Mouse (Mus musculus) CH12.LX (cell line): ENCODE measurements around the gene Phrf1. TPM values are rescaled to one million over a fixed set of nuclear protein-coding genes. Genes with fewer than 3 reads are reported as not detected.

Source experiments
- DNase-seq: peaks from one replicate; pipeline ENCODE4 v3.0.0-alpha.2; 2013; ENCODE audit errors: extremely low read depth
- H3K27ac ChIP-seq: 2 replicates; pipeline ENCODE4 v1.5.1; 2012; ENCODE audit warnings: low read depth, mild to moderate bottlenecking, control low read depth, moderate library complexity; ENCODE audit not compliant: insufficient read depth
- H3K27me3 ChIP-seq: replicated peaks from 2 replicates; pipeline ENCODE3; 2012; ENCODE audit warnings: inconsistent platforms
- H3K36me3 ChIP-seq, 2 experiments: replicated peaks in 1 of 2; 2 replicates each; pipeline versions ENCODE3 to v1.6.1; 2012; ENCODE audit warnings: inconsistent platforms in 1 of 2, low read length in 1 of 2, mild to moderate bottlenecking in 1 of 2, mixed read lengths in 1 of 2, moderate library complexity in 1 of 2; ENCODE audit not compliant: control insufficient read depth in 1 of 2, insufficient read depth in 1 of 2
- H3K4me1 ChIP-seq, 2 experiments: 2 replicates each; pipeline ENCODE4 v1.6.1; 2012; ENCODE audit warnings: inconsistent platforms in 1 of 2, moderate library complexity in 1 of 2; ENCODE audit not compliant: insufficient read depth in 2 of 2, control insufficient read depth in 1 of 2
- H3K4me2 ChIP-seq: 2 replicates; pipeline ENCODE4 v1.6.1; 2012; ENCODE audit warnings: low read depth, mild to moderate bottlenecking, control low read depth; ENCODE audit not compliant: poor library complexity, insufficient read depth, severe bottlenecking
- H3K4me3 ChIP-seq, 3 experiments: fragments of 150-350 bp in 1 of 3; sonication (generic) in 1 of 3; replicated peaks in 1 of 3; 2 replicates each; pipeline versions ENCODE3 to v1.5.1; 2011 to 2012; ENCODE audit warnings: low read depth in 2 of 3, low read length in 2 of 3, mild to moderate bottlenecking in 2 of 3, moderate library complexity in 2 of 3, control low read depth in 1 of 3, improper control_type of control experiment in 1 of 3, inconsistent platforms in 1 of 3, mixed read lengths in 1 of 3; ENCODE audit not compliant: poor library complexity in 1 of 3
- H3K79me2 ChIP-seq: replicated peaks from 2 replicates; pipeline ENCODE4 v1.6.1; 2012; ENCODE audit warnings: mild to moderate bottlenecking, moderate library complexity; ENCODE audit not compliant: control insufficient read depth, poor library complexity, insufficient read depth, severe bottlenecking; ENCODE audit errors: extremely low read depth
- H3K9ac ChIP-seq: 2 replicates; pipeline ENCODE4 v1.6.1; 2012; ENCODE audit warnings: low read depth, mild to moderate bottlenecking, control low read depth, moderate library complexity; ENCODE audit not compliant: insufficient read depth
- H3K9me3 ChIP-seq: replicated peaks from 2 replicates; pipeline ENCODE3; 2012; ENCODE audit warnings: low read length, inconsistent platforms, mixed read lengths
- BHLHE40 ChIP-seq: IDR thresholded peaks from 2 replicates; pipeline ENCODE4 v1.6.1; 2011; ENCODE audit warnings: mild to moderate bottlenecking, low read depth, low read length, improper control_type of control experiment
- CHD1 ChIP-seq: IDR thresholded peaks from 2 replicates; pipeline ENCODE4 v1.6.1; 2012; ENCODE audit warnings: low read depth, low read length, improper control_type of control experiment, inconsistent platforms
- E2F4 ChIP-seq: IDR thresholded peaks from 2 replicates; pipeline ENCODE4 v1.6.1; 2011; ENCODE audit warnings: low read depth, low read length, improper control_type of control experiment; ENCODE audit not compliant: insufficient replicate concordance
- ETS1 ChIP-seq: conservative IDR thresholded peaks from 2 replicates; pipeline ENCODE4 v1.6.1; 2012; ENCODE audit warnings: low read depth, mild to moderate bottlenecking, inconsistent platforms, low read length, improper control_type of control experiment, moderate library complexity
- HCFC1 ChIP-seq: IDR thresholded peaks from 2 replicates; pipeline ENCODE4 v1.6.1; 2012; ENCODE audit warnings: low read depth, mild to moderate bottlenecking, inconsistent platforms, low read length, improper control_type of control experiment
- JUN ChIP-seq: IDR thresholded peaks from 2 replicates; pipeline ENCODE4 v1.6.1; 2011; ENCODE audit warnings: low read depth, mild to moderate bottlenecking, low read length, improper control_type of control experiment, moderate library complexity; ENCODE audit not compliant: insufficient read depth
- JUND ChIP-seq: conservative IDR thresholded peaks from 2 replicates; pipeline ENCODE4 v1.6.1; 2011; ENCODE audit warnings: low read depth, low read length, improper control_type of control experiment
- KAT2A ChIP-seq: IDR thresholded peaks from 2 replicates; pipeline ENCODE4 v1.6.1; 2012; ENCODE audit warnings: low read length, improper control_type of control experiment, inconsistent platforms; ENCODE audit not compliant: insufficient replicate concordance
- MAZ ChIP-seq: IDR thresholded peaks from 2 replicates; pipeline ENCODE4 v1.6.1; 2012; ENCODE audit warnings: low read depth, mild to moderate bottlenecking, inconsistent platforms, low read length, improper control_type of control experiment, moderate library complexity
- MEF2A ChIP-seq: IDR thresholded peaks from 2 replicates; pipeline ENCODE4 v1.6.1; 2014; ENCODE audit warnings: low read depth, mild to moderate bottlenecking, inconsistent platforms, low read length, improper control_type of control experiment, borderline replicate concordance
- MXI1 ChIP-seq: IDR thresholded peaks from 2 replicates; pipeline ENCODE4 v1.6.1; 2011; ENCODE audit warnings: mild to moderate bottlenecking, low read depth, low read length, improper control_type of control experiment
- MYC ChIP-seq: IDR thresholded peaks from 2 replicates; pipeline ENCODE4 v1.6.1; 2011; ENCODE audit warnings: low read depth, mild to moderate bottlenecking, improper control_type of control experiment, low read length
- NRF1 ChIP-seq: IDR thresholded peaks from 2 replicates; pipeline ENCODE4 v1.6.1; 2014; ENCODE audit warnings: low read depth, mild to moderate bottlenecking, inconsistent platforms, low read length, improper control_type of control experiment, moderate library complexity
- PAX5 ChIP-seq: IDR thresholded peaks from 2 replicates; pipeline ENCODE4 v1.6.1; 2012; ENCODE audit warnings: low read length, inconsistent platforms, mixed read lengths
- POLR2AphosphoS2 ChIP-seq: IDR thresholded peaks from 2 replicates; pipeline ENCODE4 v1.6.1; 2011; ENCODE audit warnings: low read depth, low read length, improper control_type of control experiment
- TBP ChIP-seq: conservative IDR thresholded peaks from 2 replicates; pipeline ENCODE4 v1.6.1; 2011; ENCODE audit warnings: low read depth, low read length, improper control_type of control experiment
- TCF12 ChIP-seq: IDR thresholded peaks from 2 replicates; pipeline ENCODE4 v1.6.1; 2014; ENCODE audit warnings: low read depth, mild to moderate bottlenecking, inconsistent platforms, low read length, improper control_type of control experiment
- ZMIZ1 ChIP-seq: IDR thresholded peaks from 2 replicates; pipeline ENCODE4 v1.6.1; 2012; ENCODE audit warnings: low read depth, mild to moderate bottlenecking, inconsistent platforms, low read length, improper control_type of control experiment
- dilution Hi-C: fragments of 300-500 bp; cut with MboI; formaldehyde crosslinking; loops from 2 replicates; pipeline ENCODE4 v1.14.3; 2020; ENCODE audit warnings: low sequenced_read_pairs; ENCODE audit not compliant: extremely low pct_unique_long_range_greater_than_20kb, extremely low pct_ligation_motif_present
- in situ Hi-C: fragments of 300-500 bp; cut with MboI; formaldehyde crosslinking; loops from 3 replicates; pipeline ENCODE4 v1.14.3; 2019; ENCODE audit warnings: low sequenced_read_pairs, low pct_ligation_motif_present, low pct_unique_long_range_greater_than_20kb, mixed read lengths
- polyA plus RNA-seq: library from polyadenylated mRNA; unstranded; fragments of >175 nt; gene quantifications from 2 replicates; pipeline ENCODE4 v1.2.1, GENCODE M21; 2012; ENCODE audit warnings: low read depth; ENCODE audit not compliant: insufficient read length
- total RNA-seq, 2 experiments: library from RNA; depleted of rRNA; stranded (reverse); fragments of 300-350 nt in 1 of 2; fragments of >200 nt in 1 of 2; gene quantifications; 2 replicates each; pipeline ENCODE4 v1.2.3; 2012 to 2014

Gene Phrf1
- total and polyA plus RNA-seq, 3 experiments, result 22.4 to 59.2 (median 52.5) TPM

- Histone ChIP-seq H3K79me2 (no peaks in the 10 kb centered on the region), H3K27ac (no peak overlapping the region), H3K4me2 (no peak overlapping the region), H3K9ac (no peak overlapping the region), H3K27me3 (peaks cover 44% of the 10 kb centered on the region), H3K4me3 (no peak overlapping the region), H3K4me1 (0 out of 4 replicates have a peak, but pooled peaks cover 0 to under 1% of the 10 kb centered on the region in 2 experiments), H3K36me3 (no peaks in the 10 kb centered on the region), H3K9me3 (no peaks in the 10 kb centered on the region)
- dilution Hi-C loops (no loop called here), in situ Hi-C loops (no loop called here)
- TF ChIP-seq TBP, result no peak
- TF ChIP-seq TCF12, result no peak
- TF ChIP-seq PAX5, result no peak
- TF ChIP-seq JUND, result no peak
- no peak for TF ChIP-seq ZMIZ1
- no peak for TF ChIP-seq KAT2A
- no peak for DNase-seq
Measured at GRCm38 (mm10) chr7:141209526-141209925, 19.1 kb upstream of the Phrf1 start.

- Histone ChIP-seq H3K27ac (no peak overlapping the region), H3K9me3 (no peaks in the 10 kb centered on the region), H3K36me3 (no peaks in the 10 kb centered on the region), H3K4me1 (peaks cover 3 to 5% of the 10 kb centered on the region in 2 experiments), H3K9ac (no peak overlapping the region), H3K4me2 (no peak overlapping the region), H3K4me3 (no peak overlapping the region), H3K79me2 (no peaks in the 10 kb centered on the region), H3K27me3 (peaks cover 44% of the 10 kb centered on the region)
- dilution Hi-C loops, result no loop called here
- in situ Hi-C loops, result no loop called here
- TF ChIP-seq CHD1 (no peak), TCF12 (no peak), E2F4 (no peak), MAZ (no peak), ETS1 (no peak), JUND (no peak), HCFC1 (no peak)
- no peak for DNase-seq
Measured at GRCm38 (mm10) chr7:141210137-141210536, 18.4 kb upstream of the Phrf1 start.

GRCm38 (mm10) chr7:141210606-141211131 lies 17.9 kb upstream of the Phrf1 start:
- Histone ChIP-seq H3K4me3 (no peak overlapping the region), H3K9ac (no peak overlapping the region), H3K79me2 (no peaks in the 10 kb centered on the region), H3K9me3 (no peaks in the 10 kb centered on the region), H3K27ac (no peak overlapping the region), H3K4me2 (no peak overlapping the region), H3K27me3 (peaks cover 42% of the 10 kb centered on the region), H3K36me3 (no peaks in the 10 kb centered on the region), H3K4me1 (peaks cover 4 to 6% of the 10 kb centered on the region in 2 experiments)
- dilution Hi-C loops, result no loop called here
- TF ChIP-seq JUN, result no peak
- no peak for TF ChIP-seq POLR2AphosphoS2
- no peak for TF ChIP-seq NRF1
- no peak for TF ChIP-seq BHLHE40
- TF ChIP-seq MEF2A, result no peak
- no peak for TF ChIP-seq MXI1
- TF ChIP-seq MYC, result no peak
- in situ Hi-C loops, result no loop called here
- no peak for DNase-seq
